Mouse (Mus musculus): ENCODE measurements around the gene Med21.

Med21 gene

GRCm38 (mm10) chr6:146642276-146643183 lies at the start of gene Med21, which contains the start of gene Tm7sf3:
Gene Med21 (plus strand): TSS chr6:146642547.
Gene Tm7sf3 (minus strand): TSS chr6:146642824.
- peak; percentile 97 to 99 for DNase-seq (ENCODE audit: low spot score in 2 of 2)

GRCm38 (mm10) chr6:146602601-146603000 lies 39.7 kb upstream of the Med21 start:
- DNase-seq (ENCODE audit: low spot score in 2 of 2): no peak

GRCm38 (mm10) chr6:146603651-146604050 lies 38.7 kb upstream of the Med21 start:
- DNase-seq (ENCODE audit: low spot score in 2 of 2): no peak

- no peak for DNase-seq (ENCODE audit: low spot score in 2 of 2)
Observed at GRCm38 (mm10) chr6:146611385-146611784, 31.0 kb upstream of the Med21 start.

GRCm38 (mm10) chr6:146611897-146612296 lies 30.4 kb upstream of the Med21 start:
- DNase-seq (ENCODE audit: low spot score in 2 of 2): no peak

- no peak for DNase-seq (ENCODE audit: low spot score in 2 of 2)
Observed at GRCm38 (mm10) chr6:146612736-146613135, 29.6 kb upstream of the Med21 start.

GRCm38 (mm10) chr6:146613907-146614306 lies 28.4 kb upstream of the Med21 start:
- DNase-seq (ENCODE audit: low spot score in 2 of 2): no peak

GRCm38 (mm10) chr6:146614541-146614940 lies 27.8 kb upstream of the Med21 start:
- no peak for DNase-seq (ENCODE audit: low spot score in 2 of 2)

GRCm38 (mm10) chr6:146615891-146616290 lies 26.5 kb upstream of the Med21 start:
- DNase-seq (ENCODE audit: low spot score in 2 of 2): no peak

GRCm38 (mm10) chr6:146616670-146617069 lies 25.7 kb upstream of the Med21 start:
- no peak for DNase-seq (ENCODE audit: low spot score in 2 of 2)

GRCm38 (mm10) chr6:146628123-146628522 lies 14.2 kb upstream of the Med21 start:
- no peak for DNase-seq (ENCODE audit: low spot score in 2 of 2)

GRCm38 (mm10) chr6:146629781-146630756 lies 12.3 kb upstream of the Med21 start:
- no peak for DNase-seq (ENCODE audit: low spot score in 2 of 2)

GRCm38 (mm10) chr6:146630961-146631360 lies 11.4 kb upstream of the Med21 start:
- DNase-seq (ENCODE audit: low spot score in 2 of 2): no peak

- no peak for DNase-seq (ENCODE audit: low spot score in 2 of 2)
Observed at GRCm38 (mm10) chr6:146631847-146632246, 10.5 kb upstream of the Med21 start.

GRCm38 (mm10) chr6:146632403-146632802 lies 9.9 kb upstream of the Med21 start:
- DNase-seq (ENCODE audit: low spot score in 2 of 2): no peak

GRCm38 (mm10) chr6:146633097-146633496 lies 9.2 kb upstream of the Med21 start:
- no peak for DNase-seq (ENCODE audit: low spot score in 2 of 2)

- DNase-seq (ENCODE audit: low spot score in 2 of 2): no peak
Observed at GRCm38 (mm10) chr6:146633629-146634014, 8.7 kb upstream of the Med21 start.

GRCm38 (mm10) chr6:146634015-146634722 lies 8.2 kb upstream of the Med21 start:
- peak; percentile 70 to 77 for DNase-seq (ENCODE audit: low spot score in 2 of 2)

- DNase-seq (ENCODE audit: low spot score in 2 of 2): peak in 1 of 2 experiments; percentile 19
Observed at GRCm38 (mm10) chr6:146634759-146635606, 7.4 kb upstream of the Med21 start.

GRCm38 (mm10) chr6:146636482-146636881 lies 5.9 kb upstream of the Med21 start:
- DNase-seq (ENCODE audit: low spot score in 2 of 2): peak in 1 of 2 experiments; percentile 12

Measured in urinary bladder, postnatal 4 days (tissue).